Mouse (Mus musculus): ENCODE measurements at regions not wholly inside any gene's neighbourhood (a gene's known extent, or its start where the extent isn't known, plus 50 kb on each side); places are given as distances from the start of the nearest gene placed in this dataset.
A peak's percentile ranks its signal among the peaks of the same experiment; 100 is the strongest.

DNA sequence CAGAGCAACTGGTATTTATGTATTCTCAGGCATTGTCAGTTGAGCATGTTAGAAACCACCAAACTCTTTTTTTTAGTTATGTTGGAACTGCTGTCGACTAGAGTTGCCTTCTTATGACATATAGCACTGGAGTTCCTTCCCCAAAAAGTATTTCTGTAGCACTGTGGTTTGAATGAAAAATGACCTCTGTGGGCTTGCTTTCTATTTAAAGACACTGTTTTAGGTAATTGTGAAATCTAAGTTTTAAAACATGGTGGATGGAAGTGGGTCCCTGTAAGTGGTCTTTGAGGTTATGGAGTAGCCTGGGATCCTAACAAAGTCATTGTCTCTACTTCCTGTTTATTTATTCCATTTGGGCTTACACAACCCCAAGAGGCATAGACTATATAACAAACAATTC lies 93.2 kb upstream of the Mrps30 start:
- Histone ChIP-seq H3K4me1 (replicated peaks; ENCODE audit: control insufficient read depth, insufficient read depth, low read length) (no peaks in the 10 kb centered on the region), H3K9me3 (ENCODE audit: control insufficient read depth) (no peaks in the 10 kb centered on the region), H3K27me3 (replicated peaks; ENCODE audit: control insufficient read depth, insufficient read depth, low read length) (no peaks in the 10 kb centered on the region), H3K9ac (ENCODE audit: low read depth, low read length) (no peak overlapping the region), H3K27ac (ENCODE audit: low read depth, low read length) (no peak overlapping the region), H3K4me3 (ENCODE audit: low read depth, low read length) (no peak overlapping the region), H3K4me2 (replicated peaks; ENCODE audit: low read depth) (no peak overlapping the region), H3K36me3 (ENCODE audit: control insufficient read depth, insufficient read depth) (no peaks in the 10 kb centered on the region)
- WGBS: 88% methylated on average over 1 of the region's 1 CpGs
- TF ChIP-seq CTCF (IDR thresholded peaks at IDR 0.05; ENCODE audit: low read depth): no peak
- no peak for ATAC-seq

DNA sequence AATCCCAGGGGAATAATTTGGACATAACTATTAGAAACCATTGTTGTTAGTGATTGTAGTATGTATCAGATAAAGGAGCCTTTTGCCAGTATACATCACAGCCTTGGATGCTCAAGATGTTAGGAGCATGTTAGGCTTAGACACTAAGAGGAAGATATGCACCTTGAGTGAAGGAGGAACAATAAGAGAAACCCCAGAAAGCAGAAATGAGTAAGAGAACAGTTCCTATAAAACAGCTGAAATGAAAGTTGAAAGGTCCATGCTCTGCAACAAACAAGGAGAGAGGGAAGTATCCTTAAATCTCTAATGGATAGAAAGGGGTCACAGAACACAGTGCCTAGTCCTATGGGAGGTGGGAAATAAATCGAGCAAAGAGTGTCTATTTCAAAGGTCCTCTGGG lies 91.4 kb upstream of the Mrps30 start:
- WGBS: 63% methylated on average over 1 of the region's 1 CpGs
- no peak for TF ChIP-seq CTCF (IDR thresholded peaks at IDR 0.05; ENCODE audit: low read depth)

DNA sequence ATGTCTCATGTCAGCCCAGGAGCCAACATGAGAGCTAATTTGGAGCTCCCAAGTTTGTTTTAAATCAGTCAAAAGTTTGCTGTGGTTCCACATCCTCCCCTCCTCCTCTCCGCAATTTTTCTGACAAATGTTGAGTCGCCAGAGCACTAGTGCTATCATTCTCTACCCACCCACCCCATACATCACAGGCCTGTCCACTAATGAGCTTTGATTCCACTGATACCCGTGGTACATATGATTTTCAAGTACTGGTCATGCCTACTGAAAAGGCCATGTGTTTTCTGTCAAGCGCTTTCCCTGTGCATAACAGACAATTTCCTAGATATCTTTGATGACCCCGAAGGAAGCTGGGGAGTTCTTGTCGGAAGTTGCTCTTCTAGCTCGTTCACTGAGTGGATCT lies 85.5 kb upstream of the Mrps30 start:
- no peak for ATAC-seq
- Histone ChIP-seq H3K27ac (ENCODE audit: low read depth, low read length) (no peak overlapping the region), H3K4me3 (ENCODE audit: low read depth, low read length) (no peak overlapping the region), H3K27me3 (replicated peaks; ENCODE audit: control insufficient read depth, insufficient read depth, low read length) (no peaks in the 10 kb centered on the region), H3K4me1 (replicated peaks; ENCODE audit: control insufficient read depth, insufficient read depth, low read length) (no peaks in the 10 kb centered on the region), H3K36me3 (ENCODE audit: control insufficient read depth, insufficient read depth) (no peaks in the 10 kb centered on the region), H3K9me3 (ENCODE audit: control insufficient read depth) (no peaks in the 10 kb centered on the region), H3K4me2 (replicated peaks; ENCODE audit: low read depth) (no peak overlapping the region), H3K9ac (ENCODE audit: low read depth, low read length) (no peak overlapping the region)
- TF ChIP-seq CTCF (IDR thresholded peaks at IDR 0.05; ENCODE audit: low read depth): no peak
- 67% methylated on average over 7 of the region's 7 CpGs for WGBS

More for the DNA sequence above, 91.4 kb upstream of the Mrps30 start:
- H3K36me3 ChIP-seq (ENCODE audit: control insufficient read depth, insufficient read depth): no peaks in the 10 kb centered on the region
- H3K4me3 ChIP-seq (ENCODE audit: low read depth, low read length): no peak overlapping the region
- H3K4me1 ChIP-seq (replicated peaks; ENCODE audit: control insufficient read depth, insufficient read depth, low read length): no peaks in the 10 kb centered on the region
- no peak overlapping the region for H3K27ac ChIP-seq (ENCODE audit: low read depth, low read length)
- H3K4me2 ChIP-seq (replicated peaks; ENCODE audit: low read depth): no peak overlapping the region
- ATAC-seq: no peak
- H3K27me3 ChIP-seq (replicated peaks; ENCODE audit: control insufficient read depth, insufficient read depth, low read length): no peaks in the 10 kb centered on the region
- H3K9ac ChIP-seq (ENCODE audit: low read depth, low read length): no peak overlapping the region
- no peaks in the 10 kb centered on the region for H3K9me3 ChIP-seq (ENCODE audit: control insufficient read depth)

DNA sequence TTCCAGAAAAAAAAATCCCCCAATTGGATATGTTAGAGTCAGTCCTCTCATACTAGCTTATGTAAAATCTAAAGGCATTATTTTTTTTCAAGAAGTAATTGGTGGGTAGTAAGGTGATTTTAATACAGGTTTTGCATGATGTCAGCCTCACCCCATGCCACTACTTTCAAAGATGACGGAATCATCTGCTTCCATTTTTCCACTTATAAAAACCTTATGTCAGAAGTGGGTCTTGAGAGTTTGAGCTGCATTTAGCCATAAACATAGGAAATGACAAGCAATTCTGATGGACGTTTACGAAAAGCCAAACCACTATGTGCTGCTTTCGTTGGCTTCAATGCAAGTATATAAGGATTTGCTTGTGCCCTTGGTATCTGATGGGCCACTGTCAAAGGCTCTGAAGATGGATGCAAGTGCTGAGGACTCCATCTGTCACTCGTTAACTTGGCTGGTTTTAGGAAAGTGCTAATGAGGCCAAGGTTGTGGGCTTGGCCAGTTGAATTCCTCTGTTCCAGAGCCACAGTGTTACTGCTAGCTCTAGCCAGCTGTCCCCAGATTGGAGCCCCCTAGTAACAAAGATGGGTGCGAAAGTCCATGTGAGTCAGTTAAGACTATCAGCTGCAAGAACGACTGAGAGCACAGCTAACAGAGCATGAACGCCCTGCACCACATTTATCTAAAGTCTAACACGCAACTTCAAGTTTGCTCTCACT lies 72.8 kb upstream of the Mrps30 start:
- TF ChIP-seq CTCF (IDR thresholded peaks at IDR 0.05; ENCODE audit: low read depth): no peak

DNA sequence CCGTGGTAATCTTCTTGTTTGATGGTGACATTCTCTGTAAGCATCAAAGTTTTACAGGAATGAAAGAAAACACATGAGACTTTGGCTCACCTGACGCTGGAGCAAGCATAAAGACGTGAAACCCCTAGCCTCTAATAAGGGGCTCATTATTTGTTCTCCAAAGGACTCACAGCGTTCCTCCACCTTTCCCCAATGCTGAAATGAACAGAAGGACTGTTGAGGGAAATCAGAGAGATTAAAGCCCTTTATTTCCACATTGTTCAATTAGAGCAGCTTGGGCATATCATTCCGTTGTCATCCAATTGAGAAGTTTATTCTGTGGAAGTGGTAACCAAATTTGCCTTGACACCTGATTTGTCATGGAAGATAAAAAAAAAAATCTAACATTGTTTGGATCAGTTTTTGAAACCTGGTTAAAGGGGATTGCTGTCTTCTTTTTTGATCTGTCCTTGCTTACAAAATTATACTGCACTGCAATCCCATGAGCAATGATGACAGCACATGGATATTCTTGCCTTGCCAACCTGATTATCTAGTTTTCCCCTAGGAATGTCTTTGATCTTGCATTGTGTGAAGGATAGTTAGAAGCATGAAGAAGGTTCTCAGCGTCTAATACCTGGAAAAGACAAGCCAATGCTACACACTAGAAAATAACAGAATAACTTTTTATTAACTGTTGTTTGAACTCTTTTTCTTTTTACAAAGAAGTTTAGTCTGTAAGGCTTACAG lies 62.1 kb upstream of the Mrps30 start:
- WGBS: 65% methylated on average over 6 of the region's 6 CpGs
- H3K4me1 ChIP-seq (replicated peaks; ENCODE audit: control insufficient read depth, insufficient read depth, low read length): no peaks in the 10 kb centered on the region
- no peak for ATAC-seq

More for the DNA sequence above, 72.8 kb upstream of the Mrps30 start:
- Histone ChIP-seq H3K4me2 (replicated peaks; ENCODE audit: low read depth) (no peak overlapping the region), H3K9me3 (ENCODE audit: control insufficient read depth) (no peaks in the 10 kb centered on the region), H3K9ac (ENCODE audit: low read depth, low read length) (no peak overlapping the region), H3K36me3 (ENCODE audit: control insufficient read depth, insufficient read depth) (no peaks in the 10 kb centered on the region), H3K4me3 (ENCODE audit: low read depth, low read length) (no peak overlapping the region), H3K27ac (ENCODE audit: low read depth, low read length) (no peak overlapping the region), H3K27me3 (replicated peaks; ENCODE audit: control insufficient read depth, insufficient read depth, low read length) (no peaks in the 10 kb centered on the region), H3K4me1 (replicated peaks; ENCODE audit: control insufficient read depth, insufficient read depth, low read length) (no peaks in the 10 kb centered on the region)
- WGBS: 80% methylated on average over 9 of the region's 9 CpGs
- no peak for ATAC-seq

DNA sequence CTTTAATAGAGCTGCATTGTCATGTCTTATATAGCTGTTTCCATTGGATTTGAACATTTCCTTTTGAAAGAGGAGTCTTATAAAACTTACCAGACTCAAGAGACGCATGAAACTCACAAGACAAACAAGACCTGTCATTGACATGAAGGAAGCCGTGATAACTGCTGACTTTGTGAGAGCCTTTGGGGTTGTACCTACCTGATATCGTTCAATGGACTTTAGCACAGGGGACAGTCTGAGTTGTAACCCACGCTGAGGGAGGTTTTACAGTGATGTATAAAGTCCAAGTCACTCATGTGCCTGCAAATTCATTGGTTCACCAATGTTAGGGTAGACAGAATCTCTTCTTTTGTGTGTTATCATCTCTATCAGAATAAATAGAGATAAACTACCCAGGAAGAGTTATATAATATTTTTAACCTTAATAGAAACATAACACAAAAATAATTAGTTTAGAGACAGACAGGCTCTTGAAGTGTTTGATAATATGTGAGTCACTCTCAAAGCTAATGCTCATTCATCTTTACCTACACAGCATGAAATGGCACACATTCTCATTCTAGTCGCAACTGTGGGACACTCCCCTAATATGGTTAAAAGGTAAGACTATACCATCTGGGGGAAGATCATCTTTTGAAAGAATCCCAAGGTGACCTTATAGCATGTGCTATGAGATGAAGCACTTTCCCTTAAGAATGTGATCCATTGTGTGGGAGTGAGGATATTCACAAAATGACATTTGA lies 54.4 kb upstream of the Mrps30 start:
- H3K9me3 ChIP-seq (ENCODE audit: control insufficient read depth): no peaks in the 10 kb centered on the region
- no peaks in the 10 kb centered on the region for H3K27me3 ChIP-seq (replicated peaks; ENCODE audit: control insufficient read depth, insufficient read depth, low read length)
- H3K36me3 ChIP-seq (ENCODE audit: control insufficient read depth, insufficient read depth): no peaks in the 10 kb centered on the region
- no peak overlapping the region for H3K4me3 ChIP-seq (ENCODE audit: low read depth, low read length)
- ATAC-seq: peak; percentile 100
- H3K4me2 ChIP-seq (replicated peaks; ENCODE audit: low read depth): no peak overlapping the region
- H3K27ac ChIP-seq (ENCODE audit: low read depth, low read length): no peak overlapping the region
- H3K9ac ChIP-seq (ENCODE audit: low read depth, low read length): no peak overlapping the region
- no peak for TF ChIP-seq CTCF (IDR thresholded peaks at IDR 0.05; ENCODE audit: low read depth)
- WGBS: 49% methylated on average over 5 of the region's 5 CpGs
- H3K4me1 ChIP-seq (replicated peaks; ENCODE audit: control insufficient read depth, insufficient read depth, low read length): no peaks in the 10 kb centered on the region

More for the DNA sequence above, 62.1 kb upstream of the Mrps30 start:
- H3K27ac ChIP-seq (ENCODE audit: low read depth, low read length): no peak overlapping the region
- no peak overlapping the region for H3K4me2 ChIP-seq (replicated peaks; ENCODE audit: low read depth)
- no peaks in the 10 kb centered on the region for H3K36me3 ChIP-seq (ENCODE audit: control insufficient read depth, insufficient read depth)
- no peak overlapping the region for H3K4me3 ChIP-seq (ENCODE audit: low read depth, low read length)
- no peaks in the 10 kb centered on the region for H3K9me3 ChIP-seq (ENCODE audit: control insufficient read depth)
- no peak for TF ChIP-seq CTCF (IDR thresholded peaks at IDR 0.05; ENCODE audit: low read depth)
- H3K9ac ChIP-seq (ENCODE audit: low read depth, low read length): no peak overlapping the region
- H3K27me3 ChIP-seq (replicated peaks; ENCODE audit: control insufficient read depth, insufficient read depth, low read length): no peaks in the 10 kb centered on the region
